Mouse (Mus musculus) inflammation-experienced regulatory T-cells, adult 6 months (primary cell): Measurements from ENCODE around the gene Dhps. TPM values are rescaled to one million over a fixed set of nuclear protein-coding genes. Genes with fewer than 3 reads are reported as not detected.

ENCODE experiments used
- ATAC-seq: one replicate; pipeline ENCODE4 v1.8.0; 2017
- polyA plus RNA-seq, 3 experiments: library from polyadenylated mRNA; unstranded; fragments of 100-300 nt; shearing (Covaris generic); gene quantifications; one replicate each; pipeline ENCODE4 v1.2.1; 2017

Gene Dhps
- 10 to 100 TPM; 29.3 to 40.4 (median 39.3) TPM for polyA plus RNA-seq

DNA sequence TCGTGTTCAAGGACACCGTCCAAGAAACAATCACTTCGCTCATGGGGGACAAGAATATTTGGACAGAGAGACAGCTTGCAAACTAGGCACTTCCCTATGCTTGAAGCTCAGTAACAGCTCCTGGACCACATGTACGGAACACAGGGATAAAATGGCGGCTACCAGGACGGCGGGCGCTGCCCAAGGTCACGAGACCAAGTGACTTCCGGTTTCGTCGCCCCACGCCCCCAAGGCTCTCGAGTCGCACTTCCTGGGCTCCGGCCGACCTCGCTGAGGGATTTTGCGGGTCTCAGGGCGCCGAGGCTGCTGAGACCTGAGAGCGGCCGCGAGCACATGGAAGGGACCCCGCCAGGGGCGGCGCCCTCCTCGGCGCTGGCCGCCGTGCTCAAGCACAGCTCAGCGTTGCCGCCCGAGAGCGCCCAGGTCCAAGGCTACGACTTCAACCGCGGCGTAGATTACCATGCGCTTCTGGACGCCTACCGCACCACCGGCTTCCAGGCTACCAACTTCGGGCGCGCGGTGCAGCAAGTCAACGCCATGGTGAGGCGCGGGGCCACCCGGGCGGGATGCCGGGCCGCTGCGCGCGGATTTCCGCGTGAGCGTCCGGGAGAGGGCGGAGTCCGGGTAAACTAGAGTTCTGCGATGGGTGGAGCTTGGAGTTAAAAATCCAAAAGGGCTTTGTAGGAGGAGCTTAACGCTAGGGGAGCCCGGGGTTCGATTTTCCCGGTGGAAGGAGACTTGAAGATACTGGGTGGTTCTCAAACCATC is at the start of gene Dhps:
Dhps (plus strand) TSS at position 244 of the 768 bp plus-strand sequence.
- peak; percentile 95 for ATAC-seq

DNA sequence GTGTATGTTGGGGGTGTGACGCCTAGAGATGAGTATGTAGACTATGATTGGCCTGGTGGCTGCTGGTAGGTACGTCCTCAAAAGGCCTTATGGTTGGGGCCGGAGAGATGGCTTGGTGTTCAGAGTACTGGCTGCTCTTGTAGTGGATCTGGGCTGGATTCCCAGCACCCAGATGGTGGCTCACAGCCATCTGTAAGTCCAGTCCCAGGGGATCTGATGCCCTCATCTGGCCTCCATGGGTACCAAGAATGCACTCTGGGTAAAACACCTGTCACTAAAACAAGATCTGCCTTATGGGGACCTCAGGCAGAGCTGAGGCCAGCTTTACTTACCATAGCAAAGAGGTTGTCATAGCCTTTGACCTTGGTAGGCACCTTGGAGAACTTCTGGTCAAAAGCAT is 47.7 kb upstream of the Dhps start:
- ATAC-seq, result no peak

DNA sequence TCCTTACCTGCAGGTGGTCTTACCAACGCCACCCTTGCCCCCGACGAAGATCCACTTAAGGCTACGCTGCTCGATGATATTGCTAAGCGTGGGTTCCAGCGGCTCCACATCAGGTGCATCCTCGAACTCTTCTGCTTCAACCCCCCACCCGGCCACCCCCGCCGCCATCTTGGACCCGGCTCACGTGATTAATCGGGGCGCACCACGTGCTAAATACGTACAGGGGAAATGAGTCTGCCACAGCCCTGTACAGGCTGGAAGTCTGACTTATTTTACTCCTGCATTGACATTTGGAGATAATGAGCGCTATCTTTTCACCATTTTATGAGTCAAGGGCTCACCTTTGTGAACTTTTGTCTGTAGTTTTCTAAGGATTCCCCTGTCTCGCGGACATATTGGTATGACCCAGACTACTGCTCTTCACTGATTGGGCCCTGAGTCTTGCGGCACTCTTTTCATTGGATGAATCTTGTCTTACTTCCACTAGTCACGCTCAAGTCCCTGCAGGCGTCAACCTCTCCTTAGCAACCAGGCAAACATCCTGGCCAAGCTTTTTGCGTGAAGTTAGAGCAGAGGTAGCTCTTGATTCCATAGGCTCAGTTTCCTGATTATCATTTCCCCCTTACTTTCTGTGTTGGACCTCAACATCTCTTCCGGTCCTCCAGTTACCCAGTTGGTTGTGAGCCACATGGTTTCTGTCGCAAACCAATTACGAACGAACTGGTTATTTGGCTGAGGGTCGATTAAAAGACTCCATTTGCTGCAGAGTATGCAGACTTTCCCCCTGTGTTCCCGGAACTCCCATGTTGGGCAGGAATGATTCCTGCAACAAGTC is 46.2 kb upstream of the Dhps start, which contains the start of gene Asna1:
Asna1 (minus strand) TSS at position 184 of the 835 bp plus-strand sequence.
- peak; percentile 95 for ATAC-seq

GRCm38 (mm10) chr8:85026670-85027515 is 44.7 kb upstream of the Dhps start, which contains the start of gene Trir:
Trir (plus strand) TSS chr8:85026823.
- peak; percentile 57 for ATAC-seq

GRCm38 (mm10) chr8:85027516-85027855 is 44.1 kb upstream of the Dhps start:
- ATAC-seq, result no peak

DNA sequence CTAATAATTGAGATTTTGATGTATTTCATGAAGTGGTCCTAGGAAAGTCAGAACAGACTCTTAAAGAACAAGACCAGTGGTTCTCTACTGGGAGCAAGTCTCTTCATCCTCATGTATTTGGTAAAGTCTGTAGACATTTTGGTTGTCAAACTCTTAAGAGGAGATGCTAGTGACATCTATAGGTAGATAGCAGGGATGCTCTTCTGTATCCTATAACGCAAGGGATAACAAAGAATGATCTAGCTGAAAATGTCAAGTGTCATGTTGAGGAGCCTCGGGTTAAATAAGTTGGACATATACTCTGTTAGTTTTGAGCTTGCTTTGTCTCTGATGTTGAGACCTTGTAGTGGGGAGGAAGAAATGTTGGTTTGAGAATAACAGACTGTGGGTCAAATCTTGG is 43.6 kb upstream of the Dhps start:
- ATAC-seq, result no peak

DNA sequence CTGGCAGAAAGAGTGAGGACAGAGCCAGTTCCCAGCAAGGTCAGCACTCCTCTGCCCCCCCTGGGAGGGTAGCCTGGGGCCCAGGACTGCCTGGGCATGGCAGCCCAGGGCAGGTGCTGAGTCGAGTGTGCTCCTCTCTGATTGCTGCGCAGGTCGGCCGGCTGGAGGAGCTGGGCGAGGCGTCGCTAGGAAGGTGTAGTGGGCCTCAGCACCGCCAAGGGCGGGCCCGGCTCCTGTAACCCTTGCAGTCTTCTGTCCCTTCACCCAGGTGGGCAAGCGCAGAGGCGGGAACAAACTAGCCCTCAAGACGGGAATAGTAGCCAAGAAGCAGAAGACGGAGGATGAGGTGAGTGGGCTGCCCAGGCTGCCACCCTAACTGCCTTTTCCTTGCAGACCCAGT is 42.3 kb upstream of the Dhps start:
- ATAC-seq, result no peak

GRCm38 (mm10) chr8:85032622-85033311 is 38.8 kb upstream of the Dhps start:
- ATAC-seq, result no peak

- ATAC-seq, result no peak
Observed at GRCm38 (mm10) chr8:85033867-85034266, 37.7 kb upstream of the Dhps start.

- ATAC-seq, result peak; percentile 35
Observed at GRCm38 (mm10) chr8:85034764-85035163, 36.8 kb upstream of the Dhps start.

DNA sequence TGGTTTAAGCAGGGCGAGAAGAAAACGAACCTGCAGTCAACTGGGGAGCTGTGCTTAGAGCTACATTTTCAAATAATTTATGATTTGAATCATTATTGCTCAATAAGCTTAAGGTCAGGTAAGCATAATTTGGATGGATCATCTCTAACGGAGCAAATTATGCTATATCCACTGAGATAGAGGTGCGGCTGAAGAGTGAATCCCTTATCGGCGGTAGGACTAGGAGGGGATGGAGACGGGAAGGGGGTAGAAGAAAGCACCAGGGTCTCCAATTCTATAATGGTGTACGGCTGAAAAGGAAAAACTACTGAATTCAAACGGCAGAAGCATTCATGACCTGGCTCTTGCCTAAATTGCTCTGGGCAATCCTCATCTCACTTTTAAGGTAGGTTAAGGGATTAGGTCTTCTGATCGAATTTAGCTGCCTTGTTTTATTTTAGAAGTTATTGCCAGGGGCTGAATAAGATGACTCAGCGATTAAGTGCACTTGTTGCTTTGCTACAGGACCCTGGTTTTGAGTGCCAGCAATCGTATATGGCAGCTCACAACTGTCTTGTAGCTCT is 36.3 kb upstream of the Dhps start:
- no peak for ATAC-seq

GRCm38 (mm10) chr8:85035728-85036310 is 35.7 kb upstream of the Dhps start:
- no peak for ATAC-seq

DNA sequence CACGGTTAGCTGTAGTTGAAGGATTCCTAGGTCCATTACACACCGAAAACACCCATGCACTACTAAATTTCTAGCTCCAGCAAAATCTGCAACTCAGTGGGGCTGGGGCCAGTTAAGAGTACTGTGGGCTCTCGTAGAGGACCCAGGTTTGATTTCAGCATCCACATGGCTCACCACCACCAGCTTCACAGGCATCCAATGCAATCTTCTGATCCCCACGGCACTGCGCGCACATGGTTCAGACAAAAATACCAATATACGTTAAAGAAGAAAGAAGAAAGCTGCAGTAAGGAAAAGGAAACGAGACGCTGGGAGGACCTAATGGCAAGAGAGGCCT is 35.2 kb upstream of the Dhps start:
- ATAC-seq, result no peak

DNA sequence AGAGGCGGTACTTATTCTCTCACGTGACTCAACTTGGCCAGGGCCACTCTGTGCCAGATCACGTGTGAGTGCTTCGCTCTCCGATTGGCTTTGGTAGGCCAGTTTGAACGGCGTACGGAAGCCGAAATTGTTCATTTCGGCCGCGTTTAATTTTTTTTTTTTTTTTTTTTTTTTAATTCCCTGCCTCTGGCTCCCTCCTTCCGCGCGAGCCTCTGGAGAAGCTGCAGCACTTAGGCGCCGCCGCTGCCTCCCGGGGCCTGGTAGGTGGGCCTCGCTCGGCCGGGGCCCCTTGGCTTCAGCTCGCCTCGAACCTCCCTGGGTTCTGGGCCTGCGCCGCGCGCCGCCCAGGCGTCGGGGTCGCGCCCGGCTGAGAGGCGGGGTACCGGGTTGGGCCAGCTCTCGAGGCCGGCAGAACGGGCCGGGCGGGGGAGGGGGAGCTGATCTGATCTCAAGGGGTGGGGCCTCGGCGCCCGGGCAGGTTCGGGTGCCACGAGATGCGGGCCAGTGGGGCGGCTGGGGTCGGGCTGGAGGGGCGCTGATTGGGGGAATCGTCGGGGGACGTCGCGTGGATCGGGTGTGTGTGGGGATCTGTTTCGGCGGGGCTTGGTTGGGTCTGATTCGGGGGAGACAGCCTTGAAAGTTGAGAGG is 34.7 kb upstream of the Dhps start, which contains the start of gene Tnpo2:
Tnpo2 (plus strand) TSS at position 198 of the 648 bp plus-strand sequence.
- peak; percentile 89 for ATAC-seq

DNA sequence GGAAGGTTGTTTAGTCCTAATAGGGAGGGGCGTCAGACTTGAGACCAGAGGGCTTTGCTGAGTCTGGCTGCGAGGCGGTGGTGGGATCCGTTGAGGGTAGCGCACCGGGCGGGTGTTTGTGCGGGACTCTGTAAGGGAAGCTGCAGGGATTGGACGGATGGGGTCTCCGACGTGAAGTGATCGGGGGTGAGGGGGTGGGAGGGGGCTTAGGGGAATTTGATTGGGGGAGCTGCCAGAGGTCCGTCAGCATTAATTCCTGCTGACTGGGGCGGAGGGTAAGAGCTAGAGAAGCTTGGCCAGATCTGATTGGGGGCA is 34.2 kb upstream of the Dhps start:
- no peak for ATAC-seq

DNA sequence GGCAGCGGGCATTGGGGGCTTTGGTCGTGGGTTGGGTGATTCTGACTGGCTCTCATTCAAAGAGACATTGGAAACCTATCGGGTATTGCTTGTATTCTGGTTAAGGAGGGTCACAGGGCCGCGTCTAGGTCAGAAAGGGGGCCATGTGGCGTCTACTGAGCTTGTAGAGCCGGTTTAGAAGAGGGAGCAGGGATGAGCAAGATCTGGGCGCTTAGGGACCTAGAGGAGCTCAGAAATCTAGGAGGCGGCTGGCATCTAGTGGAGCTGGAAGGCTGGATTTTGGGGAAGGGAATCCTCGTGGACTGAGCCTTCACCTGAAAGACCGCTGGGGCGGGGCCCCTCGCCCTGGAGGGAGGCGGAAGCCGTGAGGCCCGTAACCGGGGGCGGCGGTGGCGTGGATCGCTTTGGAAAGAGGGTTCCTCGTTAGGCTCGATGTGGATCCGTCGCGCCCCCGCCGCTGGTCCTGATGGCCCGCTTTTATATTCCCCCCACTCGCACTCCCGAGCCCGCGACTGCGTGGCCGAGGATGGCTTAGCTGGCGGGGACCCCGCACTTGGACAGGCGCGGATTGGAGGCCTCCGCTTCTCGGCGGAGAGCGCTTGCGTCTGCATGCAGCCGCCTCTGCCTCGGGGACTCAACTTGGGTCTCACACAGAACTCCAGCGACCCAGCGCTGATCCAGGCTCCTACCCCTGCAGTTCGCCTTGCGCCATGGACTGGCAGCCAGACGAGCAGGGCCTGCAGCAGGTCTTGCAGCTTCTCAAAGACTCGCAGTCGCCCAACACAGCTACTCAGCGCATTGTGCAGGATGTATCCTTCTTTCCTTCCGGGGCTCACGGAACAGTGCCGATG is 33.7 kb upstream of the Dhps start:
- peak; percentile 14 for ATAC-seq

DNA sequence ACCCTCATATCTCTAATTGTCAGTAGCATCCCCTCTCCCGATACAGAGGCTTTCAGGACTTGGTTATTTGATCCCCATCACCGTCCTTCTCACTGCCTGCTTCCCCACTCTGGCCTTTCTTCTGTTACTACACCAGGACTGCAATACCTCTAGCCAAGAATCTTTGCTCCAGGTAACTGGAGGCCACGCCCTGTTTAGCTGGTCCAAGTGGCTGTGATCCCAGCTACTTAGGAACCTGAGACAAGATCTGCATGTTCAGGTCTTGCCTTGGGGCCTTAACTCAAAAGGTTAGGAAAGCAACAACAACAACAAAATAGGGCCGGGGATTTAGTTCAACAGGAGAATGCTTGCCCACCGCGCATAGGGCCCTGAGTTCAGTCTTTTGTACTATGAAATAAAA is 27.9 kb upstream of the Dhps start:
- no peak for ATAC-seq

DNA sequence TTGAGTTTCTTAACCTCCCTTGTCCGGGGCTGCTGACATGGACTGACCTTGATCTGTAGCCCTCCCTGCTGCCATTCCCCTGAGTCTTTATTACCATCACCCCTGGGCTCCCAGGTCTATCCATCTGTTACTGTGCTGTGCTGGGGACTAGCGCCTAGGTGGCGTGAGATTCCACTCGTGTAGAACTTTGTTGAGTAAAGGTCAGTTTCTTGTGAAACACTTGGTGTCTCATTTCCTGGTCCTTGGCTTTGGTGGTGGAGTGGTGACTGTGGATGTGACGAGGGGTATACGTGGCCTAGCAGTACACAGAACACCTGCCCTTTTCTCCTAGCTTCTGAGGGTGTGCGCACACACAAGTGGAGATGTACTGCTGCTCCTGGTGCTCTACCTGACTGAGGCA is 14.2 kb upstream of the Dhps start:
- no peak for ATAC-seq

DNA sequence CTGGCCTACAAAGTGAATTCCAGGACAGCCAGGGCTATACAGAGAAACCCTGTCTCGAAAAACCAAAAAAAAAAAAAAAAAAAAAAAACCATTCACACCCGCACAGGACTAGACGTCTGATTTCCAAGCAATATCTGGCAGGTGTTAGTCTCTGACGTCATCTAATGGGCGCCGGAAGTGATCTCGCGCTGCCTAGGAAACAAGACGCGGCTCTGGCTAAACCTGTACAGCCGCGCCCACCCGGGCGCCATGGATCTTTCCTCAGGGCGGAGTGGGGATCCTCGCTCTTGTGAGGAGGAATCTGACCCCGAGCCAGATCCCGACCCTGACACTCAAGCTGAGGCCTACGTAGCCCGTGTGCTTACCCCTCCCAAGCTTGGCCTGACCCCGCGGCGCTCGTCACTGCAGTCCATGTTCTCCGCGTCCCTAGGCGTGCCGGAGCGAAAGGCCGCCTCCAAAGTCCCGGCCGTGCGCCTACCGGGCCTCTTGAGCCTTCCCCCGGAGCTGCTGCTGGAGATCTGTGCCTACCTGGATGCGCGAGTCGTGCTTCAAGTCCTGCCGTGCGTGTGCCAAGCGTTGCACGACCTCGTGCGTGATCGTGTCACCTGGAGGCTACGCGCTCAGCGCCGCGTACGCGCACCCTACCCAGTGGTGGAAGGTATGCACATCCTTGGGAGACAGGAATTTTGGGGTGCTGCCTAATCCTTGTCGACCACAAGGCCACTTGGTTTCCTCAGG is 11.5 kb upstream of the Dhps start, which contains the start of gene Fbxw9:
Fbxw9 (plus strand) TSS at position 177 of the 738 bp plus-strand sequence.
- peak; percentile 99 for ATAC-seq
